Mouse (Mus musculus) left cerebral cortex, adult 18-20 months (tissue): ENCODE data around the gene Olfr115. TPM values are rescaled to one million over a fixed set of nuclear protein-coding genes. Genes with fewer than 3 reads are reported as not detected.

ENCODE experiments used
- DNase-seq, 2 experiments: peaks; one replicate each; pipeline ENCODE4 v3.0.0; 2021 to 2022; ENCODE audit warnings: low spot score in 2 of 2, mixed read lengths in 1 of 2
- long read RNA-seq, 2 experiments: library from polyadenylated mRNA; stranded (forward); transcript quantifications; one replicate each; pipeline ENCODE4 v2.0.0; 2021
- total RNA-seq, 2 experiments: library from RNA; stranded (reverse); gene quantifications; 2 replicates each; pipeline ENCODE4 v1.2.3; 2021

The Olfr115 gene
- total RNA-seq, result not detected
- long read RNA-seq, experiment 1, result 0 reads
- long read RNA-seq, experiment 2, result 0 reads

- no peak for DNase-seq
Observed at GRCm38 (mm10) chr17:37627009-37627408, at the start of gene Olfr115, which contains the start of gene Olfr116. TSS of gene Olfr115 (minus strand) at chr17:37627109. TSS of gene Olfr116 (minus strand) at chr17:37627199.

GRCm38 (mm10) chr17:37666688-37667087, 39.8 kb upstream of the Olfr115 start, which contains the start of gene Olfr118:
TSS of gene Olfr118 (plus strand) at chr17:37666988.
- no peak for DNase-seq

GRCm38 (mm10) chr17:37663682-37664081, 36.8 kb upstream of the Olfr115 start, which contains the start of gene Olfr117:
TSS of gene Olfr117 (minus strand) at chr17:37663782.
- DNase-seq, result no peak

- DNase-seq, result no peak
Observed at GRCm38 (mm10) chr17:37592643-37593042, 34.3 kb downstream of the Olfr115 start, which contains the start of gene Olfr114. TSS of gene Olfr114 (minus strand) at chr17:37592743.

GRCm38 (mm10) chr17:37577563-37577962, 49.3 kb downstream of the Olfr115 start, which contains the start of gene Olfr113:
TSS of gene Olfr113 (minus strand) at chr17:37577663.
- no peak for DNase-seq

GRCm38 (mm10) chr17:37569351-37569750, 57.6 kb downstream of the Olfr115 start, which contains the start of gene Olfr112:
TSS of gene Olfr112 (minus strand) at chr17:37569451.
- DNase-seq, result no peak

Other genes starting within 250 kb of the Olfr115 start
- not detected for gene Olfr105-ps, start 248.1 kb downstream of the Olfr115 start, total RNA-seq
- not detected for gene Olfr106-ps, start 236.7 kb downstream of the Olfr115 start, total RNA-seq
- not detected for gene Olfr107, start 227.9 kb downstream of the Olfr115 start, total RNA-seq
- gene Olfr108, start 181.6 kb downstream of the Olfr115 start, total RNA-seq, result not detected
- gene Olfr109, start 168.2 kb downstream of the Olfr115 start, total RNA-seq, result not detected
- gene H2-M2, start 143.6 kb downstream of the Olfr115 start, total RNA-seq, result not detected
- gene Olfr110, start 134.6 kb downstream of the Olfr115 start, total RNA-seq, result not detected
- under 1 TPM in 1 of 2 experiments, not detected in 1; 0.19 TPM for gene Olfr111, start 119.1 kb downstream of the Olfr115 start, total RNA-seq
- not detected for gene Olfr112, start 57.7 kb downstream of the Olfr115 start, total RNA-seq
- gene Olfr113, start 49.4 kb downstream of the Olfr115 start, total RNA-seq, result not detected
- not detected for gene Olfr114, start 34.4 kb downstream of the Olfr115 start, total RNA-seq
- not detected for gene Olfr116, start 90 bp upstream of the Olfr115 start, total RNA-seq
- not detected for gene Olfr117, start 36.7 kb upstream of the Olfr115 start, total RNA-seq
- gene Olfr118, start 39.9 kb upstream of the Olfr115 start, total RNA-seq, result not detected
- not detected for gene Olfr119, start 69.5 kb upstream of the Olfr115 start, total RNA-seq
- not detected for gene Olfr120, start 94.7 kb upstream of the Olfr115 start, total RNA-seq
- gene Olfr121, start 121.7 kb upstream of the Olfr115 start, total RNA-seq, result not detected
- not detected for gene Olfr122, start 141.5 kb upstream of the Olfr115 start, total RNA-seq
- not detected for gene Olfr123, start 166.4 kb upstream of the Olfr115 start, total RNA-seq
- not detected for gene Olfr124, start 172.8 kb upstream of the Olfr115 start, total RNA-seq
- gene Olfr125, start 205.8 kb upstream of the Olfr115 start, total RNA-seq, result not detected
- not detected for gene Olfr126, start 220.4 kb upstream of the Olfr115 start, total RNA-seq